Mouse (Mus musculus): ENCODE measurements at regions not wholly inside any gene's neighbourhood (a gene's known extent, or its start where the extent isn't known, plus 50 kb on each side); places are given as distances from the start of the nearest gene placed in this dataset.

- Histone ChIP-seq H3K4me1 (replicated peaks; ENCODE audit: control insufficient read depth, insufficient read depth, low read length) (no peaks in the 10 kb centered on the region), H3K36me3 (ENCODE audit: control insufficient read depth, insufficient read depth, low read length) (no peaks in the 10 kb centered on the region), H3K4me3 (ENCODE audit: control insufficient read depth, insufficient read depth, low read length) (no peak overlapping the region), H3K27ac (ENCODE audit: control insufficient read depth, insufficient read depth, low read length) (no peak overlapping the region), H3K27me3 (ENCODE audit: control insufficient read depth, insufficient read depth, low read length) (no peaks in the 10 kb centered on the region)
- 90% methylated on average over 11 of the region's 11 CpGs for WGBS
- no peak for DNase-seq
- TF ChIP-seq POLR2A (IDR thresholded peaks at IDR 0.05; ENCODE audit: control insufficient read depth, extremely low read depth, insufficient read depth, low read length, poor library complexity) (no peak), CTCF (IDR thresholded peaks at IDR 0.05; ENCODE audit: borderline replicate concordance, control insufficient read depth, extremely low read depth, insufficient read depth, low read length, poor library complexity) (no peak)
These were observed 234.2 kb upstream of the Tmem161b start for GRCm38 (mm10) chr13:83987746-83988423.

GRCm38 (mm10) chr13:83988517-83988916 lies 233.6 kb upstream of the Tmem161b start:
- 84% methylated on average over 4 of the region's 4 CpGs for WGBS
- no peaks in the 10 kb centered on the region for H3K27me3 ChIP-seq (ENCODE audit: control insufficient read depth, insufficient read depth, low read length)
- no peak overlapping the region for H3K4me3 ChIP-seq (ENCODE audit: control insufficient read depth, insufficient read depth, low read length)
- no peaks in the 10 kb centered on the region for H3K36me3 ChIP-seq (ENCODE audit: control insufficient read depth, insufficient read depth, low read length)
- no peaks in the 10 kb centered on the region for H3K4me1 ChIP-seq (replicated peaks; ENCODE audit: control insufficient read depth, insufficient read depth, low read length)
- TF ChIP-seq CTCF (IDR thresholded peaks at IDR 0.05; ENCODE audit: borderline replicate concordance, control insufficient read depth, extremely low read depth, insufficient read depth, low read length, poor library complexity) = no peak
- TF ChIP-seq POLR2A (IDR thresholded peaks at IDR 0.05; ENCODE audit: control insufficient read depth, extremely low read depth, insufficient read depth, low read length, poor library complexity) = no peak
- H3K27ac ChIP-seq (ENCODE audit: control insufficient read depth, insufficient read depth, low read length) = no peak overlapping the region
- DNase-seq = no peak

GRCm38 (mm10) chr13:83997599-83998369 lies 224.3 kb upstream of the Tmem161b start:
- DNase-seq = no peak
- H3K36me3 ChIP-seq (ENCODE audit: control insufficient read depth, insufficient read depth, low read length) = no peaks in the 10 kb centered on the region
- H3K27ac ChIP-seq (ENCODE audit: control insufficient read depth, insufficient read depth, low read length) = no peak overlapping the region
- no peaks in the 10 kb centered on the region for H3K4me1 ChIP-seq (replicated peaks; ENCODE audit: control insufficient read depth, insufficient read depth, low read length)
- H3K4me3 ChIP-seq (ENCODE audit: control insufficient read depth, insufficient read depth, low read length) = no peak overlapping the region
- TF ChIP-seq CTCF (IDR thresholded peaks at IDR 0.05; ENCODE audit: borderline replicate concordance, control insufficient read depth, extremely low read depth, insufficient read depth, low read length, poor library complexity) (no peak), POLR2A (IDR thresholded peaks at IDR 0.05; ENCODE audit: control insufficient read depth, extremely low read depth, insufficient read depth, low read length, poor library complexity) (no peak)
- WGBS = 75% methylated on average over 12 of the region's 12 CpGs
- no peaks in the 10 kb centered on the region for H3K27me3 ChIP-seq (ENCODE audit: control insufficient read depth, insufficient read depth, low read length)

GRCm38 (mm10) chr13:84021771-84022170 lies 200.3 kb upstream of the Tmem161b start:
- 90% methylated on average over 7 of the region's 7 CpGs for WGBS

GRCm38 (mm10) chr13:84023021-84023420 lies 199.1 kb upstream of the Tmem161b start:
- Histone ChIP-seq H3K36me3 (ENCODE audit: control insufficient read depth, insufficient read depth, low read length) (no peaks in the 10 kb centered on the region), H3K27ac (ENCODE audit: control insufficient read depth, insufficient read depth, low read length) (no peak overlapping the region), H3K4me3 (ENCODE audit: control insufficient read depth, insufficient read depth, low read length) (no peak overlapping the region), H3K4me1 (replicated peaks; ENCODE audit: control insufficient read depth, insufficient read depth, low read length) (no peaks in the 10 kb centered on the region), H3K27me3 (ENCODE audit: control insufficient read depth, insufficient read depth, low read length) (no peaks in the 10 kb centered on the region)
- TF ChIP-seq POLR2A (IDR thresholded peaks at IDR 0.05; ENCODE audit: control insufficient read depth, extremely low read depth, insufficient read depth, low read length, poor library complexity) (no peak), CTCF (IDR thresholded peaks at IDR 0.05; ENCODE audit: borderline replicate concordance, control insufficient read depth, extremely low read depth, insufficient read depth, low read length, poor library complexity) (no peak)
- DNase-seq = no peak
- 100% methylated on average over 1 of the region's 1 CpGs for whole genome bisulfite sequencing

More at GRCm38 (mm10) chr13:84021771-84022170, 200.3 kb upstream of the Tmem161b start:
- H3K4me1 ChIP-seq (replicated peaks; ENCODE audit: control insufficient read depth, insufficient read depth, low read length) = no peaks in the 10 kb centered on the region
- H3K36me3 ChIP-seq (ENCODE audit: control insufficient read depth, insufficient read depth, low read length) = no peaks in the 10 kb centered on the region
- H3K27me3 ChIP-seq (ENCODE audit: control insufficient read depth, insufficient read depth, low read length) = no peaks in the 10 kb centered on the region
- H3K4me3 ChIP-seq (ENCODE audit: control insufficient read depth, insufficient read depth, low read length) = no peak overlapping the region
- DNase-seq = no peak
- TF ChIP-seq CTCF (IDR thresholded peaks at IDR 0.05; ENCODE audit: borderline replicate concordance, control insufficient read depth, extremely low read depth, insufficient read depth, low read length, poor library complexity) = no peak
- TF ChIP-seq POLR2A (IDR thresholded peaks at IDR 0.05; ENCODE audit: control insufficient read depth, extremely low read depth, insufficient read depth, low read length, poor library complexity) = no peak
- no peak overlapping the region for H3K27ac ChIP-seq (ENCODE audit: control insufficient read depth, insufficient read depth, low read length)

- no peak overlapping the region for H3K4me3 ChIP-seq (ENCODE audit: control insufficient read depth, insufficient read depth, low read length)
- H3K27me3 ChIP-seq (ENCODE audit: control insufficient read depth, insufficient read depth, low read length) = no peaks in the 10 kb centered on the region
- H3K4me1 ChIP-seq (replicated peaks; ENCODE audit: control insufficient read depth, insufficient read depth, low read length) = no peaks in the 10 kb centered on the region
- TF ChIP-seq POLR2A (IDR thresholded peaks at IDR 0.05; ENCODE audit: control insufficient read depth, extremely low read depth, insufficient read depth, low read length, poor library complexity) = no peak
- no peak for TF ChIP-seq CTCF (IDR thresholded peaks at IDR 0.05; ENCODE audit: borderline replicate concordance, control insufficient read depth, extremely low read depth, insufficient read depth, low read length, poor library complexity)
- H3K27ac ChIP-seq (ENCODE audit: control insufficient read depth, insufficient read depth, low read length) = no peak overlapping the region
- DNase-seq = no peak
- 92% methylated on average over 5 of the region's 5 CpGs for WGBS
- no peaks in the 10 kb centered on the region for H3K36me3 ChIP-seq (ENCODE audit: control insufficient read depth, insufficient read depth, low read length)
These were observed 198.5 kb upstream of the Tmem161b start for GRCm38 (mm10) chr13:84023637-84024036.
